Mouse (Mus musculus) lung, adult 18-20 months (tissue): ENCODE data around the gene Foxn3.

ENCODE experiments used
- DNase-seq, 2 experiments: peaks; one replicate each; pipeline ENCODE4 v3.0.0; 2022; ENCODE audit warnings: mixed read lengths in 2 of 2

The Foxn3 gene

DNA sequence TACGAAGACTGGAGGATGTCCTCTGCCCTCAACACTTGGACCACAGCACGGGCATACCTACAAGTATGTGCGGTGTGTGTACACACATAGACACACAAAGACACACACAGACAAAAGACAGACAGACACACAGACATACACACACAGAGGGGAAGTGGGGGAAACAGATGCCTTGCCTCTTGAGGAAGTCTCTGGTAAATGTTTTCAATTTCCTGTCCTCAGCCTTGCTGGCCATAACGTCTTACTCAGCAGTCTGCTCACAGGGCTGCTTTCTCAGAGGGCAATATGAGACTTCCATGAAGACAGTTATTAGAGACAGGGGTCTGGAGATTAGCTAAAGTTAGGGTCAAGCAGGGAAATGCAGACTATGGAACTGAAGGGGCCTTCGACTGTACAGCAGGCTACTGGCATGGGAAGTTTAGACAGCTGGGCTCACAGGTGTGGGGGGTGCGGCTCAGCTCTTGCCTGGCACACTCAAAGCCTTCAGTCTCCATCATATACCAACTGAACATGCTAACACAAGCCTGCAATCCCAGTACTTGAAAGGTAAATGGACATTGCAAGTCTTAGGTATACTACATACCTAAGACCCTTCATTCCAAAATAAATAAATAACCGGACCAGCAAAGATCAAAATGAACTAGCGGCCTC lies 278.8 kb downstream of the Foxn3 start:
- no peak for DNase-seq

DNA sequence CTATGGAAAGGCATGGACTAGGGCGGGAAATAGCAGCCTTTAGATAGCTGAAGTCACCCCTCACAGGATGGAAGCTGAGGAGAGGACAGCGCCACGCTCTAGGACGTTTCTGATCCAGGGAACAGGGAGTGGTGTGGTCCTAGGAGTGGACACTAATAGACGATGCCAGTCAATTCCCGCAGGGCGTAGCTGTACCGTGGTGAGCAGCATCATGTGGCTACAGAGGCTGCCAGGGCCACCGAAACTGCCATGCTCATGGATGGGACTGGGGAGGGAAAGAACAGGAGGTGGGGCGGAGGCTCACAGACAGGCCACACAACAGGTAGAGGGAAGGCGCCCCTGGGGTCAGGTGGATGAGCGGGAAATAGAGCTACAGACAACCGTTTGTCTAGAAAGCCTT lies 282.6 kb downstream of the Foxn3 start:
- DNase-seq: no peak

DNA sequence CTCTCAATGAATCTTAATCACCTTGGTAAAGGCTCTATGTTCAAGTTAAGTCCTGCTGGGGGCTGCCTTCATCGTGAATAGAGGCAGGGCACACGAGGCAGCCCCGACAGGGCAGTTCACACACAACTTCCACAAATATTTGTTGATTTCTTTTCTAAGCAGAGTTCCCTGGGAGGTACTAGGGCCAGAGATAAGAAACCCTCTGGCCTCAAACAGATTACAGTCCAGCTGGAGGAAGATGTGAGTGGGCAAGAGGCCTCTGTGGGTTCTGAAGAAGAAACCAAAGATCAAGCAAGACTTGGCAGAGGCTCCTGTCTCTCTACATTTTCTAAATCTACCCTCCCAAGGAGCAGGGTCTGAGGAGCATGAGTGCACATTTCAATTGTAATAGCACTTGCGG lies 283.1 kb downstream of the Foxn3 start:
- DNase-seq: no peak

DNA sequence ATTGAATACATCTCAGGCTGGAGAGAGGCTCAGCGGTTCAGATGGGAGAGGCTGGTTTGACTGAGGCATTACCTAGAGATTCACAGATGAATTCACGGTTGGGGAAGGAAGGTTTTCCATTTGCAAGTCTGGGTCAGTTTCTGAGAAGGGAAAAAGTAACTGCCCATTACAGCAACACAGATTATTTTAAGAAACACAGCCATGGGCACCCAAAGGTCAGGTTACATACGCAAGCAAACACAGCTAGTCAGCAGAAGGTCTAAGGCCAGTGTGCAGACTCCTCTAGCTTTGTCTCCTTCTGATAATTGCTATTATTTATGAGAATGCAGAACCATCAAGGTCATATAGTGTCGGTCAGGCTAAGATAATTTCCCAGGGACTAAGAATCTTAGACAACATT lies 284.0 kb downstream of the Foxn3 start:
- no peak for DNase-seq

DNA sequence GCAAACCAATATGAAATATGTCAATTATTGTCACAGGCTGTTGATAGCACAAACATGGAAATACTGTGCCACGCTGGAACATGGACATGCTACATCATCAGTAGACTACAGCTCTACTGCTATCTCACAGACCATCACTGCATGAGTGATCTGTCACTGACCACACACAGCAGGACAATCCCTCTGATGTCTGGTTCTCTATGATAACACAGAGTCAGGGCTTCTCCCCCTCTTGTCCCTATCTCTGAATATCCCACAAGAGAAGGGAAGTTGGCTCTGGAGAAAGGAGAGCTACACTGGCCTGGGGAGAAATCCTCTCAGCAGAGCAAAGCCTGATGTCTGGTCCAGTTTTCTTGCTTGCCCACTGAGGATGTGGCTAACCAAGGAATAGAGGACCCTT lies 288.8 kb downstream of the Foxn3 start:
- no peak for DNase-seq

DNA sequence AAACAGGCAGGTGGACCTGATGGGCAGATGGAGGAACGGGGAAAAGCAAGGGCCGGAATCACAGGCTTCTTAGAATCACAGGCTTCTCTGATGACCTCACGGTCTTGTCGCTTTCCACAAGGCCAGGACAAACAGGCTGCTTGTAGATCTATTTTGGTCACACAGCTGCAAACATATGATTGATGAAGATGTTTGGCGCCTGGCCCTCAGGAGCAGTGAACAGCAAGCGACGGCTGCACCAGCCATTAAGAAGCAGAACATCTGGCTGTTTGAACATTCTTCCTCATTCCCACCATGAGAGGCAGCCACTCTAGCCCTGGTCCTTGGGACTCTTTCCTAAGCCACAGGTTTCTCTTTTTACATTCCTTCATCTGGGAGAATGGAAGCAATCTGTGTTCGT lies 294.0 kb downstream of the Foxn3 start:
- peak; percentile 43 to 63 for DNase-seq

DNA sequence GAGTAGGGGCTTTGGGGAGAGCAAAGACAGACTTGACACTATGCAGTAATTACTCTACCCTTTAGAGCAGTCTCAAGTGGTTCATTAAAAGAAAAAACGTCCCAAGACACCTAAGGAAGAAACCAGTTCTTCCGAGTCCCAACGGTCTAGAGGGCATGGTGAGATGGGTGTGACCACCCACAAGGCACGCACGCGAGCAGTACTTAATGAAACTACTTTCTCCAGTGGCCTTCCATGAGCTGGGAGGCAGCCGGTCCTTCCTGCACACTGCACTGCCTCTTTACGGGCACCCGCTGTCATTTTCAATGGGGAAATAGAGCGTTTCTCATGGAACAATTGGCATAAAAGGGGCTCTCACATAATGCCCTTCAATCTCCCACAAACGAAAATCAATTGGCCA lies 294.4 kb downstream of the Foxn3 start:
- no peak for DNase-seq

DNA sequence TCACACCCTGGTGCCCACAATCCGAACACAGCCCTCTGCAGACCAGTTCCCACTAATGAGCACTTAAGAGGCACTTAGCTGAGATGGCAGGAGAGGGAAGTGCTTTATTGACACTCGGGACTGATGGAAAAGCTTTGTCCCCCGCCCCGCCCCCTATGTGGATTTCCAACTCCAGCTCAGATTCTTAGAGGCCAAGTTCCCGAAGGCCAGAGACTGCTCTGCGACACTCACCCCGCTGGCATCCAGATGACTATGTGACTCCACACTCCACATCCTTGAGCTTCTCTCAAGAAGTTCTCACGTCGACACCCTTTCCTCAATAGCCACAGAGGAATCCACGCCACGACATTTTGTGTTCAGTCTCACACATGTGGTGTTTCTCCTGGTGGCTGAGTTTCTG lies 295.6 kb downstream of the Foxn3 start:
- peak; percentile 57 to 73 for DNase-seq

DNA sequence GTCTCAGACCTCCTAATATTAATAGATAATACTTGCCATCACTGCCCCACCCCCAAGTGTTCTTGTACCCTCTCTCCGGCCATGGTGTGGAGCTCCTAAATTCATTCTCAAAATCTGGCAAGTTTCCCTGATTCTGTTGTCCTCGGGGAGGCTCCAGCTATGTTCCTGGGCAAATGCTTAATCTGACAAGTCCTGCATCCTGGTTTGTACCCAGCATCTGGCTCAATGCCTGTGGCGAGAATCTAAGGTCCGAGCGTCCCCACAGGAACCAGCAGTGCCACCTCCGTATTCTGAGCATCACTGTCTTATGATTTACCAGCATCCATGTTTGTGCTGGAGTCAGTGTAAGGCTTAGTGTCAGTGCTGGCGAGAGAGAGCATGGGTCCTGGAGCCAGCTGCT lies 296.9 kb downstream of the Foxn3 start:
- no peak for DNase-seq

DNA sequence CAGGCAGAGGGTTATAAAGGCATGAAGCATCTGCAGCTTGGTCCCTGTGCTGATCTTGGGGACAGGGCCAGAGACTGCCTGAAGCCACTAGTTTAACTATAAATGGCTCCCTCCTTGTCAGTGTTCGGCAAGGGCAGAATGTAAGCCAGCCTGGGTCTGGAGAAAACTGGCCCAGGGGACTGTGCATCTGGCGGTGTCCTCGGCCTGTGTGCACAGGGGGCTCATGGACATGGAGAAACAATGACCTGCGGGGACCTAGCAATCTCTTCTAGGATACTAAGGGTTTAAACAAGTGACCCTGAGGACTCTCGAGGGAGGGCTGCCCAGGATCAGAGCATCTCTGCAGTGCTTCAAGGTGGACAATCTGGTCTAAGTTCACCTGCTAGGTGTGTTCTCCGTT lies 297.6 kb downstream of the Foxn3 start:
- no peak for DNase-seq

DNA sequence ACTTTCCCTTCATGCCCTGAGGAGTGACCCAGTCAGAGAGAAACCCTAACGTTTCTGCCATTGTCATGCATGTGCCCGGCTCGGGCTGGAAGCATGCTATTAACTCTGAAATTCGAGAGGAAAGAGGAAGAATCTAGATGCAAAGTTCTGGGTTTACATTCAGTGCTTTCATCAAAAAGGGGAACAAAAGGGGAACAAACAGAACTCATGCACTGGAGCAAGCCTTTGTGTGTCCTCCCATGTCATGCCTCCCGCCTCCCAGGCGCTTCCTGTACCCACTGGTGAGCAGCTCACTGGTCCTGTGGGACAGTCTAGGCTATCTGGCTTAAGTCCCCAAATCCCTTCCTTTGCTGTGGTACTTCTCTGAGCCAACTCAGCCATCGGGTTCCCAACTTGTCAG lies 299.0 kb downstream of the Foxn3 start:
- DNase-seq: no peak

DNA sequence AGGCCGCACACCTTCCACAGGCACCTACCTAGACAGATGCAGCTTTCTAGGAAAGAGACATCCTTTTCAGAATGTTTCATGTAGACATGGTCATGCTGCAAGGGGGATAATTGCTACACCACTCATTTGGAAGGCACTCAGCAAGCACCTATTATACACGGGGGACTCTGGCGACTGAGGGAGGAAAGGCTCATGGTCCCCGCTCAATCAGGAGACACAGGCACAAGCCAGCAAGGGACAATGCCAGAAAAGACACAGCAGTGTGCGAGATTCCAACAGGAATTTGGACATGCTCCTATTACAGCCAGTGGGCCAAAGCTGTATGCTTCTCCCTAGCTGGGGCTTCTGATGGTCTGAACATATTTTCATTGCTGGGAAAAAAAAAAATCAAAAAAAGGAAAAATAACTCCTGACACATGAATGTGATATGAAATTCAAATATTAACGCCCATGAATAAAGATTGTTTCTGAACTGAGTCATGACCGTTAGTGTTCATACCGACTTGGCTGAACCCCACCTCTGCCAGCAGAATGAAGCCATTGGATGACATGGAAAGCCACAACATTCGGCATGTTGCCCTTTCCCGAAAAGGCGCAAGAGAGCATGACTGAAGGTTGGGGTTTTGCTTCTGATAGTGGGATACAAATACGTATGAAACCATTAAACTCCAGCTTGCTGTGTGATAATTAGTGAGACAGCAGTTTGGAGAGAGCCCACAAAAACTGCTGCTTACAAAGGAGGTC lies 299.6 kb downstream of the Foxn3 start:
- no peak for DNase-seq

DNA sequence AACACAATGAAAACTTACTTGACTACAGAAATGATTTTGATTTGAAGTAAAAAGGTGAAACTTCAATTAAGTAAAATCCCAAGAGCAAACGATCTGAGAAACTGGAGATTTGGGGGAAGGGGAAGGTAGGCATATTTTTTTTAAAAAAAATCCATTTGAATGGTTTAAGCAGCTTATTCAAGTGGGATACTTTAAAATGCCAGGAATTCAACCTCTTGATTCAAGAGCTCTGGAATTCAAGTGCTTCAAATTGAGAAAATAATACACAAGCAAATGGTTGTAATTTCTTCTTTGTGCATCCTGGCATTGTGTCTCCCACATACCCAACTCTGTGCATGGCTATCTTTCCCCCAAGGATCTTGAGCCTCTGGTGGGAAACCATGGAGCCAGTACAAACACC lies 300.5 kb downstream of the Foxn3 start:
- DNase-seq: no peak

DNA sequence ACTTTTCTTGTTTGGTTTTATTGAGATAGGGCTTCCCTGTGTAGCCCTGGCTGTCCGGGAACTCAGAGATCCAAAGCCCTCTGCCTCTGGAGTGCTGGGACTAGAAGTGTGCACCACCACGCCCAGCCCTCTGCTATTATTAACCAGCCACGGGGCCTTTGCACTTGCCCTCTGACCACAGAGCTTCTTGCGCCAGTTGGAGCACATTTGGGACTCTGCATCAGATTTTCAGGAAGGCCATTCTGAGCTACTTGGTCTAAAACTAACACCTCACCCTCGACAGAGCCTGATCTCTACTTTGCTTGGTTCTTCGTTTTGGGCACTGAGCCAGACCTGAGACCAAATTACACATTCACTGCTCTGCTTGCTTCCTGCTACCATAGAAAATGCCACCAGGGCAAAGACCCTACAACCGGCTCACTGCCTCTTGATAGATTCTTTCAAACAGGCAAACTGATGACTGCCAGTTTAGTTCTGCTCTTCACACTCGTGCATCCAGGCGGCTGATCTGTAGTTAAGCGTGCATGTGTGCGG lies 301.2 kb downstream of the Foxn3 start:
- DNase-seq: peak; percentile 29 to 40

DNA sequence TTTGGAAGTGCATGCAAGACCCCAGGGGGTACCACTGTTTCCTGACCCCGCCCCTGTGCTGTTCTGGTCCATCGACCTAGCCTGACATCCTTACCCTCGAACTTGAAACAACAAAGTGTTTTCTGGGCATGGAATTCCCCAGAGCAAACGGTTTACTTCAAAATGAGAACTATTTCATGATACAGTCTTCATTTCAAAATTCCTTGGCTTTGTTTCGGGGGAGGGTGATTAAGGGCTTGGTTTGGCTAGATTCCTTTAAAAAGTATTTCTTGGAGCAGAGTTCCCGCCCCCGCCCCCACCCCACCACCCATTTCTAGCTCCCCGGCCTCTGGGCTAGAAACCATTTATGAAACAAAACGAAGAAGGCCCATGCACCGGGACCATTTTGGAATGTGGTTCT lies 303.2 kb downstream of the Foxn3 start:
- no peak for DNase-seq

DNA sequence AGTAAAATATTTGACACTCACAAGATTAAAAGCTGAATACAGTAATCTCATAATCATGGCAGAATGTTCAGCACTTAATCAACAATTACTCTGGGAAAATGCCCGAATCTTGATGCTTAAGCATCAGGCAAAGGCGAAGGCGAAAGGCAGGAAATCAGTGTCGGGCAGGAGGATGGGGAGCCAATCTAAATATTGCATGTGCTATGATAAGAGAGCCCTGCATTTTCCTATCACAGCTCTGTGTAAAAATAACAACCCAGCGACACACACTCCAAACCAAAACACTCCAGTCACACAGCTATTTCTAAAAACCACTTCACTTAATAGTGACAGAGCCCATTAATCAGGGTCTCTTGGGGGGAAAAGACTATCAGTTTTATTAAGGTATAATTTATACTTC lies 305.8 kb downstream of the Foxn3 start:
- DNase-seq: no peak

DNA sequence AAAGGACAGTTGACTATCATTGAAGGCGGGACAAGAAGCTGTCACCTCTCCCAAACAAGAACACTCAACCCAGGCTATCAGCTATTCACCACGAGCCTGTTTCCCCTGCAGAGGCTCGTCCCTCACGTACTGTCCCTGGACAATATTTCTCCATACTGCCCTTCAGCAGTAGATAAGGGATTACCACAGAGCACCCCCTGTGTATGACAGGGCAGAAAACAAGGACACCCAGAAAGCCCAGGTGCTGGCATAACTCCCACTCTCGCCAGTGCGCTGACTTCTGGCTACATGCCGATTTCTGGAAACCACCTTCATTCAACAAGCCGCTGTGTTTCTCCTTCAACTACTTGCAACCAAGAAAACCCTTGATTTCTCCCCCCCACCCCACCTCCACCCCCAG lies 306.4 kb downstream of the Foxn3 start:
- no peak for DNase-seq

DNA sequence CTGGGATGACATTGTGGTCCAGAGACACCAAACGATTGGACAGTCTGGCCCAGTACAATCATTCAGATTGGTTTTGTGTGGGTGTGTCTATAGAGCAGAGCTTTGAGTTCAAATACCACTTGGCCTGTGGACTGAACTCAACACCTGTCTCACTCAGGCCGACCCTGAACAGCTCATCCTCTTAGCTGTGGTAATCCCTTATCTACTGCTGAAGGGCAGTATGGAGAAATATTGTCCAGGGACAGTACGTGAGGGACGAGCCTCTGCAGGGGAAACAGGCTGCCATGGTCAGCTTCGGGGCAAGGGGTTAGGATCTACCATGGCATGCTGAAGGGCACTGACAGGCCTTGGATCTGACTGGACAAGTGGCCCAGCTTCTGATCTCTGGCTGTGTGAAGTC lies 306.9 kb downstream of the Foxn3 start:
- no peak for DNase-seq

DNA sequence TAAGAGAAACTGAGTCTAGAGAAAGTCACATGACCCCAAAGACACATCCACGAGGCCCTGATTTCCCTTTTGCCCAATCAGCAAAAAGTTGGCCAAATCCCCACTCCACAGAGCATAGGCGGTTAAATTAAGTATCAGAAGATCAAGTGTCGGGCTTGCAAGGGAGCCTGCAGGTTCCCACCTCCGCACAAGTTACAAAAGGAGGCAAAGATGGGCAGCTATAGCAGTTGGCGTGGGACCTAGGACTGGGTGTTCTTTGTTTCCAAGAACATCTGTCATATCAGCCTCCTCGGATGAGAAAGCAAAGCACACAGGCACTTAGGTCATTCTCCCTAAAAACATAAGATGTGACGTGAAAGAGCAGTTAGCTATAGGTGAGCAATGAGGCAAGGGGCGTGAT lies 308.9 kb downstream of the Foxn3 start:
- no peak for DNase-seq

DNA sequence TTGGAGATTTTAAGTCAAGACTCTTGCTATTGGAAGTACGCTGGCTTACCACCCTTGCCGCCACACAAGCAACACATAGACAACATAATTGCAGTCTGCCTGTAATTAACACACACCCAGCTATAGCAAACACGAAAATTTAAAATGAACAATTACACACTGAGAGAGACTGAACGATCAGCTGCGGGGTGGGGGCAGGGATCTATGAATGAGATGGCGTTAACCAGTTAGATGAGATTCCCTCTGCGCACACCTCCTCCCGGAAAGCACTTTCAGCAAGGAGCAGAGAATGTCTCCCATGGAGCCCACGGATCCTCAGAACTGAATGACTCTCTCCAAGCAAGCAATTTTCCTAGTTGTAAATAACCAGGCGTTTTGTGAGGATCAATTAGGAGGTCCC lies 309.8 kb downstream of the Foxn3 start:
- DNase-seq: no peak

DNA sequence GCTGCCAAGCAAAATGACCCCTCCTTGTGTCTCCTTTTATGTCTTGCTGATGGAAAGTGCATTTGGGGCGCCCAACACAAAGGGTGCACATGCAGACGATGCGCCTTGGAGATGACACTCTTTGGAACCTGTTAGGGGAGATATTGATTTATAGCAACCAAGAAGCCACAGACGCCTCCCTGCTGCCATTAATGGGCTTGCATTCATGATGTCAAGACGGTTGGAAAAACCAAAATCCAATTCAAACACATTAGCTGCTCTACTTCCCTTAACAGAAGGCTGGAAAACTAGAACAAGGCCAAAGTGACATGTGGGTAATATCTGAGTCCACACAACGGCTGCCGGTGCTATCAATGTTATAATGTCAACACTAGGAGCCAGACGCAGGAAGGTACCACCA lies 314.8 kb downstream of the Foxn3 start:
- no peak for DNase-seq

DNA sequence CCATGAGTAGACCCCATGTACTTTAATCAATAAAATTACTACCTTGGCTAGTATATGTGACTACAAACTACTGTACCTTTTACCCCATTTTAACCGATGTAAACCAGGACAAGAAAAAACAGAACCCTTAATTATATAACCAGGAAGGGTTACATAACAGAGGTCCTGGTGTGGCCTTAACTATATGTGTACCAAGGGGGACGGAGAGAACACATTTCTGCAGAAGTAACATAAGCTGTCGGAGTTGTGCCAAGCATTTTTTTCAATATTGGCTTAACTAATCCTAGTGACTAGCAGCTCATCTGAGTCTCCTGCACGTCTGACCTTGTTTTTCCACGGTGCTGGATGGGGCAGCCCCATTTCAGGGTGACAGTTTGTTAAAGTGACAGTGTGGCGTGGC lies 315.4 kb downstream of the Foxn3 start:
- DNase-seq: no peak

DNA sequence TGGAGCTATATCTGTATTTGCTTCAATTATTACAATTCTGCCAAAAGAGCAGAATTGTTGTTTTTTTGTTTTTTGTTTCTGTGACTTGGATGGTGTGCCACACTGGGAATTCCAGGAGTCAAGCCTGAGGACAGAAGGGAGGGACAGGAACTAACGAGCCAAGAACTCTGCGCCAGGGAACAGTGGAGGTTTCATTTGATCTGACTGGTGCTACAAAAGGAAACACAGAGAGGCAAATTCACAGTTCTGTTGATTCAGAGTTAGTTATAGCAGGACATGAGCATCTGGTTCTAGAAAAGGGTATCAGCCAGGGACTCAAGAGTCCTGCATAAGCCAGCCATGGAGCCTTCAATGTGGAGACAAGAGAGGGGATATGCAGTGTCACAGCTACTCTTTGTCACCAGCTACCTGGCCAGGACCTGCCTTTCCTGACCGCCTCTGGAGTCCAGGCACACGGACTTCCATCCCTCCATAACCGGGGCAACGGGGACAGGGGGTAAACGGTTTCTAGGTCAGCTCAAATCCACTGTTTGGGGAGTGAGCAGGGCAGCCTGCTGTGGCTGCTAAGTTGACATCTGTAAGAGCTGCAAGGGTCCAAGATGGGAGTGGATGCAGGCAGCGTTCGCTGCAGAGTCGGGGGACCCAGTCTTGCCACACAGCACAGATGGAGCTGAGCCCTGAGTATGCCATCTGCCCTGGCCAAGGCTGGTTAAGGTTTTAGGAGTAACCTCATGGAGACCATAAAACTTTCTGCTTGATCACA lies 316.2 kb downstream of the Foxn3 start:
- no peak for DNase-seq

DNA sequence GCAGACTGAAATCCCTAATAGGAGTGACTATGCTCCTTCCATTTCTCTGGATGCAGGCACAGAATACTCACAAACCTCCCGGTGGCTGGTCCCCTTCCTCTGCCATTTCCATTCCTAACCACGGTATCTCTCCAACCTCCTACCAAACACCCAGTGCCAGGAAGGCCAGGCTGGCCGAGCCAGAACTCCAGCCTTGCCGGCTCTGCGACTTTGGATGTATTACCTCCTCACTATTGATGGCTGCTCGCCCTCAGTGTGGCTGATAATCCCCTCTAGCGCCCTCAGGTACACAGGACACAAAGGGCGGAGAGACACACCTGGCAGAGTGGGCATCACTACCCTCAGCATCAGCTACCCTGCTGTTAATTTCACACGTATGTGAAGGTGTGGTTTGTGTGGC lies 318.7 kb downstream of the Foxn3 start:
- no peak for DNase-seq
